Mouse (Mus musculus): ENCODE data around the gene Spata7. TPM values are rescaled to one million over a fixed set of nuclear protein-coding genes. Genes with fewer than 3 reads are reported as not detected.

Gene Spata7
- polyA plus RNA-seq, 1 experiment from 2014 or later, result 23.3 TPM

DNA sequence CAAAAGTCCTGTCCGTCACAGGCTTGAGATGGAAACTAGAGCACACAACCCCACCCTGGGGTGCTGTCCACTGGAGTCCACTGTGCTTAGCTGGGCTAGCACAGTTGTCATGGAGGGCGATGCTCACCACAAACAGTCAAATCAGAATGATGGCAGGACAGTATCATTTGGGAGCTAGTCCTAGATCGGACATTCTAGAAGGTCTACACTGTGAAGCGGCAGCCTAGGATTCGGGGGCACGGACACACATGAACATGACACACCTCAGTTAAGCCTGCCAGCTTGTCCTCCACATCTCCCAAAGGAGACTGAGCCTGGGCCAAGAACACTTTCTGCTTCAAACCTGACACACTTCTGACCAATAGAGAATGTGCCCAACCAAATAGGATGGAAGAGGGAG lies 48.9 kb downstream of the Spata7 start:
- Histone ChIP-seq H3K36me3 (peaks cover 22% of the 10 kb centered on the region), H3K4me1 (no peaks in the 10 kb centered on the region), H3K4me3 (no peak overlapping the region), H3K27ac (no peak overlapping the region), H3K27me3 (no peaks in the 10 kb centered on the region), H3K9me3 (no peaks in the 10 kb centered on the region), H3K4me2 (replicated peaks) (no peak overlapping the region), H3K9ac (no peak overlapping the region)
- 93% methylated on average over 6 of the region's 6 CpGs for WGBS
- no peak for ATAC-seq (ENCODE audit: insufficient number of reproducible peaks, insufficient read depth, low FRiP score, low TSS enrichment)

- no peak overlapping the region for H3K4me2 ChIP-seq (replicated peaks)
- no peak overlapping the region for H3K4me3 ChIP-seq
- no peaks in the 10 kb centered on the region for H3K9me3 ChIP-seq
- no peak for ATAC-seq (ENCODE audit: insufficient number of reproducible peaks, insufficient read depth, low FRiP score, low TSS enrichment)
- H3K27ac ChIP-seq, result no peak overlapping the region
- no peak overlapping the region for H3K9ac ChIP-seq
- H3K36me3 ChIP-seq, result peaks cover 26% of the 10 kb centered on the region
- no peaks in the 10 kb centered on the region for H3K27me3 ChIP-seq
- no peaks in the 10 kb centered on the region for H3K4me1 ChIP-seq
- WGBS, result 52% methylated on average over 14 of the region's 14 CpGs
Observed at GRCm38 (mm10) chr12:98677336-98677735, 49.4 kb downstream of the Spata7 start.

- WGBS, result 91% methylated on average over 15 of the region's 15 CpGs
Observed at GRCm38 (mm10) chr12:98679906-98680305, 51.9 kb downstream of the Spata7 start.

DNA sequence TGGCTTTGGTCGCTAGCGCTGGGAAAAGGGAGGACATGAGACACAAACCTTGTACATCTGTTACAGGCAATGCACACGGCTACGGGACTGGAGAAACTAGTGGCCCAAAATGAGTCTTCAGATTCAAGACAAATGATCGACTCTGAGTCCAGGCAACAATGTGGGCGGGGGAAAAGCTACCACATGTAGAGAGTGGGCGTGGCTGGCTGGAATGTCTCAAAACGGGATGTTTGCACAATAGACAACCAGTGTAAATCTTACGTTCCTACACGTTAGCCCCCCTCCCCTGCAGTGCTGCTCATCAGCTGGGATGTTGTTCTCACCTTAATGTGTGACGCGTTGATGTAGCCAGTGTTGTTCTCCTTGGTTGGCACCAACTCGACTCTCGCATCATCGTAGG lies 54.2 kb downstream of the Spata7 start:
- Histone ChIP-seq H3K36me3 (peaks cover 28% of the 10 kb centered on the region), H3K4me1 (no peaks in the 10 kb centered on the region), H3K27me3 (no peaks in the 10 kb centered on the region), H3K27ac (no peak overlapping the region), H3K4me3 (no peak overlapping the region), H3K4me2 (replicated peaks) (no peak overlapping the region), H3K9ac (no peak overlapping the region), H3K9me3 (no peaks in the 10 kb centered on the region)
- no peak for ATAC-seq (ENCODE audit: insufficient number of reproducible peaks, insufficient read depth, low FRiP score, low TSS enrichment)
- 86% methylated on average over 15 of the region's 15 CpGs for WGBS

More at GRCm38 (mm10) chr12:98679906-98680305, 51.9 kb downstream of the Spata7 start:
- Histone ChIP-seq H3K4me3 (no peak overlapping the region), H3K4me1 (no peaks in the 10 kb centered on the region), H3K9ac (no peak overlapping the region), H3K36me3 (peaks cover 28% of the 10 kb centered on the region), H3K4me2 (replicated peaks) (no peak overlapping the region), H3K27ac (no peak overlapping the region), H3K9me3 (no peaks in the 10 kb centered on the region), H3K27me3 (no peaks in the 10 kb centered on the region)
- ATAC-seq (ENCODE audit: insufficient number of reproducible peaks, insufficient read depth, low FRiP score, low TSS enrichment), result no peak

DNA sequence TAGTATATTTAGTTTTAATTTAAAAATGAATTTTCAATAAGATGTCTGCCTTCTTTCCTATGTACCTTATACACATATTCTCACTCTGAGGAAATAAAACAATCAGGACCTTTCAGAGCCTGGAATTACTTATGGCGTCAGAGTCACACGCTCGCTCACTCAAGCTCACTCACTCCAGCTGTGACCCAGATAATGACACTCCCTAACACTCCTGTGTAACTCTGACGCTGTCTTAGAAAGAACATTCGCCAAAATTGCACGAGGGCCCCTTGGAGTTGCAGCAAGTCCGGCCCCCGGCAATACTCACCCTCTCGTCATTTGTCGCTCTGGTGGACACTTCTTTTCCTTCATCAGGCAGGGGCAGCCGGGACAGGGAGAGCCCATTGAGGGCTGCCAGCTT lies 55.2 kb downstream of the Spata7 start:
- Histone ChIP-seq H3K9ac (no peak overlapping the region), H3K27ac (no peak overlapping the region), H3K4me2 (replicated peaks) (no peak overlapping the region), H3K27me3 (no peaks in the 10 kb centered on the region), H3K4me3 (no peak overlapping the region), H3K36me3 (peaks cover 33% of the 10 kb centered on the region), H3K9me3 (no peaks in the 10 kb centered on the region), H3K4me1 (no peaks in the 10 kb centered on the region)
- no peak for ATAC-seq (ENCODE audit: insufficient number of reproducible peaks, insufficient read depth, low FRiP score, low TSS enrichment)
- 77% methylated on average over 11 of the region's 11 CpGs for whole genome bisulfite sequencing

- H3K4me1 ChIP-seq, result no peaks in the 10 kb centered on the region
- H3K9ac ChIP-seq, result no peak overlapping the region
- no peak overlapping the region for H3K4me2 ChIP-seq (replicated peaks)
- no peaks in the 10 kb centered on the region for H3K9me3 ChIP-seq
- H3K27ac ChIP-seq, result no peak overlapping the region
- H3K27me3 ChIP-seq, result no peaks in the 10 kb centered on the region
- H3K4me3 ChIP-seq, result no peak overlapping the region
- no peak for ATAC-seq (ENCODE audit: insufficient number of reproducible peaks, insufficient read depth, low FRiP score, low TSS enrichment)
- peaks cover 33% of the 10 kb centered on the region for H3K36me3 ChIP-seq
- 79% methylated on average over 6 of the region's 6 CpGs for WGBS
Observed at GRCm38 (mm10) chr12:98683574-98683973, 55.6 kb downstream of the Spata7 start.

- Histone ChIP-seq H3K4me3 (no peak overlapping the region), H3K9me3 (no peaks in the 10 kb centered on the region), H3K9ac (no peak overlapping the region), H3K27ac (no peak overlapping the region), H3K27me3 (no peaks in the 10 kb centered on the region), H3K4me1 (no peaks in the 10 kb centered on the region), H3K4me2 (replicated peaks) (no peak overlapping the region), H3K36me3 (peaks cover 19% of the 10 kb centered on the region)
- no peak for ATAC-seq (ENCODE audit: insufficient number of reproducible peaks, insufficient read depth, low FRiP score, low TSS enrichment)
- WGBS, result 86% methylated on average over 8 of the region's 8 CpGs
Observed at GRCm38 (mm10) chr12:98690230-98690629, 62.3 kb downstream of the Spata7 start.

- Histone ChIP-seq H3K4me1 (no peaks in the 10 kb centered on the region), H3K27ac (no peak overlapping the region), H3K4me2 (replicated peaks) (no peak overlapping the region), H3K9me3 (no peaks in the 10 kb centered on the region), H3K4me3 (no peak overlapping the region), H3K27me3 (no peaks in the 10 kb centered on the region), H3K36me3 (0 out of 2 replicates have a peak, but pooled peaks cover 2% of the 10 kb centered on the region), H3K9ac (no peak overlapping the region)
- WGBS, result 67% methylated on average over 5 of the region's 5 CpGs
- no peak for ATAC-seq (ENCODE audit: insufficient number of reproducible peaks, insufficient read depth, low FRiP score, low TSS enrichment)
Observed at GRCm38 (mm10) chr12:98697202-98697601, 69.2 kb downstream of the Spata7 start.

DNA sequence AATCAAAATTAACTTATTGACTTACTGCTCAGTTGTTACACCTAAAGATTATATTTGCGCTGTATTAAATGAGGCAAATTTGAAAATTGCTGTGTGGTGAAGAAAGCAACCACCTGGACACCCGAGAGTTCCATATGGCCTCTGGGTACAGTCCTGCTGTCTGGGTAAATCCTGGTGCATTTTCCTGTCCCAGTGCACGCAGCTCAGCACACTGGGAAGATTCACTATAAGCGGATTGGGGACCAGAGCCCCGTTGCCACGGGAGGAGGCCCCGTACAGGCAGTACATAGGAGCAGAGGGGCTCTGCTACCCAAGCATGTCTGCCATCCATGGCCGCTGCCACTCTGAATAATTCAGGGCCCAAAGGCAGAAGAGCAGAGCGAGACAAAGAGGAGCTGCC lies 73.6 kb downstream of the Spata7 start:
- no peaks in the 10 kb centered on the region for H3K27me3 ChIP-seq
- no peak overlapping the region for H3K4me3 ChIP-seq
- H3K9ac ChIP-seq, result no peak overlapping the region
- H3K27ac ChIP-seq, result no peak overlapping the region
- no peaks in the 10 kb centered on the region for H3K36me3 ChIP-seq
- no peak overlapping the region for H3K4me2 ChIP-seq (replicated peaks)
- no peaks in the 10 kb centered on the region for H3K9me3 ChIP-seq
- WGBS, result 84% methylated on average over 9 of the region's 9 CpGs
- ATAC-seq (ENCODE audit: insufficient number of reproducible peaks, insufficient read depth, low FRiP score, low TSS enrichment), result no peak
- no peaks in the 10 kb centered on the region for H3K4me1 ChIP-seq

DNA sequence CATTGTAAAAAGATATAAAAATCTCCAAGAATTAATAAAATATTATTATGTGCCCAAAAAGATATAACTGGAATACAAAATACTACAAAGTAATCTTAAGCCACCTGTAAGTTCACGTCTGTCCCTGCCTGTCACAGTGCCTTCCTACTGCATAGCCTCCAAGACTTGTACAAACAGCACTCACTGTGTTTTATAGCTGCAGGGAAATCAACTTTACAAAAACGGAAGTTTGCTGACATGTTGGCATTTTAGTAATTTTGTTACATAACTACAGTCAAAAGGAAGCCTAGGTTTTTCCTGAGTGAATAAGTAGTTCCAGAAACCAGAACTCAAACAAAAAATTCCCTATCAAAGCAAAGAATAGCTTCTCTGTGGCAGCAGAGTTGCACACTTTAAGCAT lies 75.6 kb downstream of the Spata7 start:
- WGBS, result 57% methylated on average over 2 of the region's 2 CpGs
- Histone ChIP-seq H3K9ac (no peak overlapping the region), H3K4me2 (replicated peaks) (no peak overlapping the region), H3K4me3 (no peak overlapping the region), H3K27ac (no peak overlapping the region), H3K9me3 (no peaks in the 10 kb centered on the region), H3K27me3 (no peaks in the 10 kb centered on the region), H3K4me1 (no peaks in the 10 kb centered on the region), H3K36me3 (no peaks in the 10 kb centered on the region)
- no peak for ATAC-seq (ENCODE audit: insufficient number of reproducible peaks, insufficient read depth, low FRiP score, low TSS enrichment)

GRCm38 (mm10) chr12:98703961-98704360 lies 76.0 kb downstream of the Spata7 start:
- Histone ChIP-seq H3K4me1 (no peaks in the 10 kb centered on the region), H3K36me3 (no peaks in the 10 kb centered on the region), H3K4me3 (no peak overlapping the region), H3K27me3 (no peaks in the 10 kb centered on the region), H3K27ac (0 out of 2 replicates have a peak overlapping the region, but pooled peaks have one; percentile 46), H3K9me3 (no peaks in the 10 kb centered on the region), H3K9ac (no peak overlapping the region), H3K4me2 (replicated peaks) (no peak overlapping the region)
- 82% methylated on average over 10 of the region's 10 CpGs for WGBS
- ATAC-seq (ENCODE audit: insufficient number of reproducible peaks, insufficient read depth, low FRiP score, low TSS enrichment), result no peak

GRCm38 (mm10) chr12:98712819-98713218 lies 84.9 kb downstream of the Spata7 start:
- Histone ChIP-seq H3K27ac (no peak overlapping the region), H3K4me3 (no peak overlapping the region), H3K4me1 (peaks cover 19% of the 10 kb centered on the region; the same call in 1 of the 2 replicates), H3K9me3 (no peaks in the 10 kb centered on the region), H3K4me2 (replicated peaks) (no peak overlapping the region), H3K27me3 (no peaks in the 10 kb centered on the region), H3K9ac (no peak overlapping the region), H3K36me3 (no peaks in the 10 kb centered on the region)
- no peak for ATAC-seq (ENCODE audit: insufficient number of reproducible peaks, insufficient read depth, low FRiP score, low TSS enrichment)
- 72% methylated on average over 6 of the region's 6 CpGs for WGBS

DNA sequence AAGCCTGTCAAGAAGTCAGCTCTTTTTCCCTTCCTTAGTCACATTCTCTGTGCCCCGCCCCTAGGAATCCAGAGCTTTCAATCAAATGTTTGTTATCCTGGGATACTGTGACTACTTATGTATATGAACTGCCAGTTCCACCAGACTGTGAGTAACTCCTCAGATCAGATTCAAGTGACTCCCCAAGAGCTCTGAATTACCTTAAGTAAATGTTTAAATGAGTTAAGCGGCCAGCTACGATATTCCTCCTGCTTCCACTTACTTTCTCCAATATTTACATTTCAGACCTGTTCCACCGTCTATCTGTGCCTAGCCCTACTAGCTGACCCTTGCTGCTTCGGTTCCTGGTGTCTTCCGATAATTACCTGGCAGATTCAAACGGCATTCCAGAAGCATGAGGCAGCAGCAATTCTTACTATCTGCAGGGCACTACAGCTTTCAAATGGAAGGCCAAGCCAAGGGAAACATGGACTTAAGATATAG lies 85.7 kb downstream of the Spata7 start:
- no peak overlapping the region for H3K27ac ChIP-seq
- WGBS, result 25% methylated on average over 7 of the region's 7 CpGs

More for the DNA sequence above, 85.7 kb downstream of the Spata7 start:
- no peaks in the 10 kb centered on the region for H3K27me3 ChIP-seq
- H3K4me3 ChIP-seq, result no peak overlapping the region
- no peaks in the 10 kb centered on the region for H3K9me3 ChIP-seq
- no peaks in the 10 kb centered on the region for H3K36me3 ChIP-seq
- no peak overlapping the region for H3K4me2 ChIP-seq (replicated peaks)
- peaks cover 19% of the 10 kb centered on the region; the same call in 1 of the 2 replicates for H3K4me1 ChIP-seq
- no peak for ATAC-seq (ENCODE audit: insufficient number of reproducible peaks, insufficient read depth, low FRiP score, low TSS enrichment)
- no peak overlapping the region for H3K9ac ChIP-seq
